Mouse (Mus musculus) hindbrain, embryonic 12.5 days (tissue): ENCODE measurements around the gene Kat8. TPM values are rescaled to one million over a fixed set of nuclear protein-coding genes. Genes with fewer than 3 reads are reported as not detected.

Experiments
- ATAC-seq: fragments of 200-750 bp; cut with Nextera tagmentation; 2 replicates; pipeline ENCODE4 v1.8.0; 2017; ENCODE audit warnings: moderate TSS enrichment; ENCODE audit not compliant: low FRiP score
- H3K27ac ChIP-seq: fragments of 300-500 bp; sonication (generic); 2 replicates; pipeline ENCODE4 v1.5.1; 2016; ENCODE audit warnings: mild to moderate bottlenecking
- H3K27me3 ChIP-seq: fragments of 300-500 bp; sonication (generic); 2 replicates; pipeline ENCODE4 v1.6.1; 2016; ENCODE audit warnings: mild to moderate bottlenecking
- H3K36me3 ChIP-seq: fragments of 300-500 bp; sonication (generic); 2 replicates; pipeline ENCODE4 v1.6.1; 2016; ENCODE audit warnings: mild to moderate bottlenecking
- H3K4me1 ChIP-seq: fragments of 300-500 bp; sonication (generic); 2 replicates; pipeline ENCODE4 v1.6.1; 2016
- H3K4me2 ChIP-seq: fragments of 300-500 bp; sonication (generic); replicated peaks from 2 replicates; pipeline ENCODE4 v1.6.1; 2016; ENCODE audit warnings: mild to moderate bottlenecking
- H3K4me3 ChIP-seq: fragments of 300-500 bp; sonication (generic); 2 replicates; pipeline ENCODE4 v1.5.1; 2016; ENCODE audit warnings: mild to moderate bottlenecking
- H3K9ac ChIP-seq: fragments of 300-500 bp; sonication (generic); 2 replicates; pipeline ENCODE4 v1.6.1; 2016; ENCODE audit warnings: mild to moderate bottlenecking, moderate library complexity
- H3K9me3 ChIP-seq: fragments of 300-500 bp; sonication (generic); replicated peaks from 2 replicates; pipeline ENCODE4 v1.6.1; 2016; ENCODE audit warnings: mild to moderate bottlenecking
- WGBS: fragments of 180-500 bp; shearing (Covaris S2); methylation state at CpG from one replicate; pipeline ENCODE4 v1.1.7; 2016; 5-methylcytosine and 5-hydroxymethylcytosine counted together
- polyA plus RNA-seq: library from polyadenylated mRNA; unstranded; fragments of >200 nt; fragmentation: Nextera tagmentation; extraction: Ambion mirVana; gene quantifications from 2 replicates; pipeline ENCODE4 v1.2.1, GENCODE M21; 2016

Gene Kat8
- polyA plus RNA-seq, 1 experiment from 2014 or later, result 50.9 TPM

GRCm38 (mm10) chr7:127901772-127902171 lies 10.5 kb upstream of the Kat8 start:
- Histone ChIP-seq H3K36me3 (peaks cover 14% of the 10 kb centered on the region), H3K9me3 (no peaks in the 10 kb centered on the region), H3K9ac (no peak overlapping the region), H3K4me1 (peaks cover 10% of the 10 kb centered on the region), H3K4me3 (no peak overlapping the region), H3K27me3 (no peaks in the 10 kb centered on the region), H3K27ac (no peak overlapping the region), H3K4me2 (no peak overlapping the region)
- WGBS, result 90% methylated on average over 2 of the region's 2 CpGs
- ATAC-seq, result no peak

- H3K9me3 ChIP-seq, result no peaks in the 10 kb centered on the region
- peak within 1 kb of the TSS; percentile 70 for H3K27ac ChIP-seq
- peak within 1 kb of the TSS; percentile 84 for H3K4me2 ChIP-seq
- H3K9ac ChIP-seq, result peak within 1 kb of the TSS; percentile 80
- ATAC-seq, result peak; percentile 91
- H3K4me1 ChIP-seq, result peaks cover 10% of the 10 kb centered on the region
- peaks cover 38% of the 10 kb centered on the region for H3K36me3 ChIP-seq
- H3K27me3 ChIP-seq, result no peaks in the 10 kb centered on the region
- 9% methylated on average over 38 of the region's 38 CpGs for WGBS
- peak within 1 kb of the TSS; percentile 56 for H3K4me3 ChIP-seq
These were observed 8.1 kb upstream of the Kat8 start, which contains the start of gene Bckdk for GRCm38 (mm10) chr7:127903971-127904796. Gene Bckdk (plus strand): TSS chr7:127904082.

- Histone ChIP-seq H3K9ac (no peak overlapping the region), H3K36me3 (peaks cover 42% of the 10 kb centered on the region), H3K4me3 (no peak overlapping the region), H3K4me2 (no peak overlapping the region), H3K9me3 (no peaks in the 10 kb centered on the region), H3K27ac (no peak overlapping the region), H3K27me3 (no peaks in the 10 kb centered on the region), H3K4me1 (peaks cover 15% of the 10 kb centered on the region)
- ATAC-seq, result no peak
- WGBS, result 95% methylated on average over 12 of the region's 12 CpGs
These were observed 4.4 kb upstream of the Kat8 start for GRCm38 (mm10) chr7:127907939-127908338.

- 94% methylated on average over 4 of the region's 4 CpGs for WGBS
- peaks cover 19% of the 10 kb centered on the region for H3K4me1 ChIP-seq
These were observed 3.7 kb upstream of the Kat8 start for GRCm38 (mm10) chr7:127908656-127909055.

GRCm38 (mm10) chr7:127912938-127913337 lies 622 bp downstream of the Kat8 start:
- Histone ChIP-seq H3K9ac (peak overlapping the region; percentile 86), H3K9me3 (no peaks in the 10 kb centered on the region), H3K36me3 (peaks cover 39% of the 10 kb centered on the region), H3K27me3 (no peaks in the 10 kb centered on the region), H3K4me2 (peak overlapping the region; percentile 63), H3K4me3 (peak overlapping the region; percentile 98), H3K27ac (no peak overlapping the region; the same call in 1 of the 2 replicates), H3K4me1 (peaks cover 9% of the 10 kb centered on the region)
- ATAC-seq, result no peak
- 26% methylated on average over 4 of the region's 4 CpGs for WGBS

More at GRCm38 (mm10) chr7:127908656-127909055, 3.7 kb upstream of the Kat8 start:
- H3K36me3 ChIP-seq, result peaks cover 42% of the 10 kb centered on the region
- H3K27me3 ChIP-seq, result no peaks in the 10 kb centered on the region
- ATAC-seq, result no peak
- no peaks in the 10 kb centered on the region for H3K9me3 ChIP-seq
- H3K4me2 ChIP-seq, result no peak overlapping the region
- H3K9ac ChIP-seq, result no peak overlapping the region
- no peak overlapping the region for H3K4me3 ChIP-seq
- no peak overlapping the region for H3K27ac ChIP-seq

- Histone ChIP-seq H3K27ac (no peak overlapping the region), H3K4me1 (peaks cover 9% of the 10 kb centered on the region), H3K9ac (no peak overlapping the region), H3K9me3 (no peaks in the 10 kb centered on the region), H3K4me3 (no peak overlapping the region), H3K4me2 (no peak overlapping the region), H3K36me3 (peaks cover 29% of the 10 kb centered on the region), H3K27me3 (no peaks in the 10 kb centered on the region)
- WGBS, result 95% methylated on average over 12 of the region's 12 CpGs
- ATAC-seq, result no peak
These were observed 3.0 kb downstream of the Kat8 start for GRCm38 (mm10) chr7:127915293-127915692.

GRCm38 (mm10) chr7:127918203-127918602 lies 5.9 kb downstream of the Kat8 start:
- ATAC-seq, result no peak
- Histone ChIP-seq H3K36me3 (peaks cover 50% of the 10 kb centered on the region), H3K4me3 (no peak overlapping the region), H3K9ac (no peak overlapping the region), H3K27ac (no peak overlapping the region), H3K9me3 (no peaks in the 10 kb centered on the region), H3K4me1 (peaks cover 1% of the 10 kb centered on the region), H3K27me3 (no peaks in the 10 kb centered on the region), H3K4me2 (no peak overlapping the region)
- WGBS, result 57% methylated on average over 3 of the region's 3 CpGs

GRCm38 (mm10) chr7:127919290-127919689 lies 7.0 kb downstream of the Kat8 start:
- H3K4me2 ChIP-seq, result no peak overlapping the region
- H3K4me1 ChIP-seq, result no peaks in the 10 kb centered on the region
- WGBS, result 82% methylated on average over 7 of the region's 7 CpGs
- H3K9ac ChIP-seq, result no peak overlapping the region
- no peak for ATAC-seq
- no peaks in the 10 kb centered on the region for H3K9me3 ChIP-seq
- H3K27ac ChIP-seq, result no peak overlapping the region
- peaks cover 58% of the 10 kb centered on the region for H3K36me3 ChIP-seq
- H3K4me3 ChIP-seq, result no peak overlapping the region
- no peaks in the 10 kb centered on the region for H3K27me3 ChIP-seq

- Histone ChIP-seq H3K36me3 (peaks cover 67% of the 10 kb centered on the region), H3K27me3 (no peaks in the 10 kb centered on the region), H3K4me1 (no peaks in the 10 kb centered on the region), H3K9me3 (no peaks in the 10 kb centered on the region), H3K9ac (no peak overlapping the region), H3K4me3 (no peak overlapping the region), H3K27ac (no peak overlapping the region), H3K4me2 (no peak overlapping the region)
- no peak for ATAC-seq
- 72% methylated on average over 8 of the region's 8 CpGs for WGBS
These were observed 9.2 kb downstream of the Kat8 start for GRCm38 (mm10) chr7:127921516-127921915.

- H3K36me3 ChIP-seq, result peaks cover 60% of the 10 kb centered on the region
- no peaks in the 10 kb centered on the region for H3K9me3 ChIP-seq
These were observed 10.3 kb downstream of the Kat8 start for GRCm38 (mm10) chr7:127922451-127923275.

GRCm38 (mm10) chr7:127923714-127924113 lies 11.4 kb downstream of the Kat8 start:
- no peaks in the 10 kb centered on the region for H3K4me1 ChIP-seq
- no peak overlapping the region for H3K9ac ChIP-seq
- 93% methylated on average over 5 of the region's 5 CpGs for WGBS
- H3K4me3 ChIP-seq, result no peak overlapping the region
- H3K27ac ChIP-seq, result no peak overlapping the region
- no peak for ATAC-seq
- no peak overlapping the region for H3K4me2 ChIP-seq
- H3K9me3 ChIP-seq, result no peaks in the 10 kb centered on the region
- peaks cover 55% of the 10 kb centered on the region for H3K36me3 ChIP-seq
- H3K27me3 ChIP-seq, result peaks cover 14% of the 10 kb centered on the region

More at GRCm38 (mm10) chr7:127922451-127923275, 10.3 kb downstream of the Kat8 start:
- no peak overlapping the region for H3K4me2 ChIP-seq
- peaks cover 3% of the 10 kb centered on the region; the same call in 1 of the 2 replicates for H3K27me3 ChIP-seq
- H3K4me1 ChIP-seq, result no peaks in the 10 kb centered on the region
- no peak overlapping the region for H3K27ac ChIP-seq
- WGBS, result 82% methylated on average over 6 of the region's 6 CpGs
- no peak for ATAC-seq
- H3K4me3 ChIP-seq, result no peak overlapping the region
- no peak overlapping the region for H3K9ac ChIP-seq

GRCm38 (mm10) chr7:127925252-127925651 lies 12.9 kb downstream of the Kat8 start:
- ATAC-seq, result no peak
- H3K27ac ChIP-seq, result no peak overlapping the region

More at GRCm38 (mm10) chr7:127925252-127925651, 12.9 kb downstream of the Kat8 start:
- no peaks in the 10 kb centered on the region for H3K9me3 ChIP-seq
- 0 out of 2 replicates have a peak, but pooled peaks cover 4% of the 10 kb centered on the region for H3K4me1 ChIP-seq
- H3K4me3 ChIP-seq, result no peak overlapping the region
- no peak overlapping the region for H3K4me2 ChIP-seq
- peaks cover 29% of the 10 kb centered on the region for H3K27me3 ChIP-seq
- H3K9ac ChIP-seq, result no peak overlapping the region
- 67% methylated on average over 5 of the region's 5 CpGs for WGBS
- peaks cover 53% of the 10 kb centered on the region for H3K36me3 ChIP-seq
